Mouse (Mus musculus) intestine, embryonic 16.5 days (tissue): ENCODE data around the gene Tas1r1. TPM values are rescaled to one million over a fixed set of nuclear protein-coding genes. Genes with fewer than 3 reads are reported as not detected.
"Not testable (repeated sequence)": the region's sequence is repeated elsewhere in the genome, so short reads cannot be mapped to it uniquely, and the experiment has no call there.

Experiments used
- ATAC-seq: fragments of 200-750 bp; cut with Nextera tagmentation; 2 replicates; pipeline ENCODE4 v1.8.0; 2017; ENCODE audit warnings: moderate TSS enrichment, moderate library complexity
- H3K27ac ChIP-seq: fragments of 300-500 bp; sonication (generic); 2 replicates; pipeline ENCODE4 v1.5.1; 2014; ENCODE audit warnings: mild to moderate bottlenecking, low read length
- H3K27me3 ChIP-seq: fragments of 300-500 bp; sonication (generic); replicated peaks from 2 replicates; pipeline ENCODE4 v1.6.1; 2014; ENCODE audit warnings: low read length, control low read depth, mixed read lengths; ENCODE audit not compliant: control insufficient read depth, insufficient read depth
- H3K36me3 ChIP-seq: fragments of 300-500 bp; sonication (generic); 2 replicates; pipeline ENCODE4 v1.6.1; 2014; ENCODE audit warnings: low read length, control low read depth; ENCODE audit not compliant: control insufficient read depth, insufficient read depth
- H3K4me1 ChIP-seq: fragments of 300-500 bp; sonication (generic); 2 replicates; pipeline ENCODE4 v1.6.1; 2014; ENCODE audit warnings: low read length, control low read depth, mixed read lengths; ENCODE audit not compliant: control insufficient read depth, insufficient read depth
- H3K4me2 ChIP-seq: fragments of 300-500 bp; sonication (generic); 2 replicates; pipeline ENCODE4 v1.6.1; 2014; ENCODE audit warnings: low read depth, low read length, control low read depth
- H3K4me3 ChIP-seq: fragments of 300-500 bp; sonication (generic); 2 replicates; pipeline ENCODE4 v1.5.1; 2014; ENCODE audit warnings: mild to moderate bottlenecking, low read length
- H3K9ac ChIP-seq: fragments of 300-500 bp; sonication (generic); 2 replicates; pipeline ENCODE4 v1.6.1; 2014; ENCODE audit warnings: low read depth, low read length
- H3K9me3 ChIP-seq: fragments of 300-500 bp; sonication (generic); 2 replicates; pipeline ENCODE4 v1.6.1; 2016; ENCODE audit warnings: low read length, control low read depth; ENCODE audit not compliant: control insufficient read depth
- WGBS: fragments of 180-500 bp; shearing (Covaris S2); extraction: QIAGEN DNeasy Blood & Tissue Kit; methylation state at CpG from one replicate; pipeline ENCODE4 v1.1.7; 2014; 5-methylcytosine and 5-hydroxymethylcytosine counted together
- polyA plus RNA-seq: library from polyadenylated mRNA; unstranded; fragments of >200 nt; fragmentation: Nextera tagmentation; extraction: Ambion mirVana; gene quantifications from 2 replicates; pipeline ENCODE4 v1.2.1, GENCODE M21; 2015

Tas1r1 gene
- polyA plus RNA-seq, 1 experiment from 2014 or later: 0.20 TPM

- no peak overlapping the region for H3K4me3 ChIP-seq
- no peak for ATAC-seq
- no peak overlapping the region for H3K4me2 ChIP-seq
These were observed 28.9 kb upstream of the Tas1r1 start for GRCm38 (mm10) chr4:152067280-152067679.

GRCm38 (mm10) chr4:152062390-152063110 lies 24.2 kb upstream of the Tas1r1 start:
- H3K9ac ChIP-seq: no peak overlapping the region
- 64% methylated on average over 9 of the region's 9 CpGs for WGBS
- no peaks in the 10 kb centered on the region for H3K27me3 ChIP-seq
- no peak overlapping the region for H3K4me2 ChIP-seq
- H3K36me3 ChIP-seq: peaks cover 16% of the 10 kb centered on the region
- no peaks in the 10 kb centered on the region for H3K9me3 ChIP-seq
- H3K4me3 ChIP-seq: no peak overlapping the region
- ATAC-seq: peak; percentile 26; the same call in 1 of the 2 replicates
- H3K27ac ChIP-seq: no peak overlapping the region
- H3K4me1 ChIP-seq: no peaks in the 10 kb centered on the region

More at GRCm38 (mm10) chr4:152067280-152067679, 28.9 kb upstream of the Tas1r1 start:
- H3K4me1 ChIP-seq: peaks cover 3% of the 10 kb centered on the region
- H3K9me3 ChIP-seq: no peaks in the 10 kb centered on the region
- H3K27me3 ChIP-seq: no peaks in the 10 kb centered on the region
- no peak overlapping the region for H3K9ac ChIP-seq
- H3K27ac ChIP-seq: no peak overlapping the region
- 0 out of 2 replicates have a peak, but pooled peaks cover 3% of the 10 kb centered on the region for H3K36me3 ChIP-seq

- H3K36me3 ChIP-seq: peaks cover 33% of the 10 kb centered on the region
These were observed 6.2 kb upstream of the Tas1r1 start for GRCm38 (mm10) chr4:152044609-152045008.

GRCm38 (mm10) chr4:152043171-152043570 lies 4.8 kb upstream of the Tas1r1 start:
- WGBS: 88% methylated on average over 3 of the region's 3 CpGs
- Histone ChIP-seq H3K9ac (no peak overlapping the region), H3K9me3 (no peaks in the 10 kb centered on the region), H3K27ac (no peak overlapping the region), H3K4me2 (no peak overlapping the region), H3K36me3 (peaks cover 31% of the 10 kb centered on the region), H3K4me1 (peaks cover 9% of the 10 kb centered on the region), H3K4me3 (no peak overlapping the region), H3K27me3 (no peaks in the 10 kb centered on the region)
- no peak for ATAC-seq

More at GRCm38 (mm10) chr4:152044609-152045008, 6.2 kb upstream of the Tas1r1 start:
- Histone ChIP-seq H3K4me2 (no peak overlapping the region), H3K27ac (no peak overlapping the region), H3K4me1 (peaks cover 9% of the 10 kb centered on the region), H3K9ac (no peak overlapping the region), H3K9me3 (no peaks in the 10 kb centered on the region), H3K27me3 (no peaks in the 10 kb centered on the region), H3K4me3 (no peak overlapping the region)
- no peak for ATAC-seq
- WGBS: 77% methylated on average over 6 of the region's 6 CpGs

- 97% methylated on average over 22 of the region's 22 CpGs for WGBS
- Histone ChIP-seq H3K27me3 (no peaks in the 10 kb centered on the region), H3K4me1 (peaks cover 9% of the 10 kb centered on the region), H3K4me3 (no peak overlapping the region), H3K36me3 (peaks cover 26% of the 10 kb centered on the region), H3K27ac (no peak overlapping the region), H3K9ac (no peak overlapping the region), H3K9me3 (no peaks in the 10 kb centered on the region), H3K4me2 (no peak overlapping the region)
- ATAC-seq: no peak
These were observed 3.7 kb upstream of the Tas1r1 start for GRCm38 (mm10) chr4:152041924-152042641.

GRCm38 (mm10) chr4:152039831-152040310 lies 1.5 kb upstream of the Tas1r1 start:
- no peaks in the 10 kb centered on the region for H3K9me3 ChIP-seq
- peaks cover 9% of the 10 kb centered on the region for H3K4me1 ChIP-seq
- 4% methylated on average over 25 of the region's 25 CpGs for WGBS
- H3K27me3 ChIP-seq: no peaks in the 10 kb centered on the region
- peaks cover 17% of the 10 kb centered on the region for H3K36me3 ChIP-seq
- peak overlapping the region; percentile 90 for H3K4me2 ChIP-seq
- peak overlapping the region; percentile 83 for H3K4me3 ChIP-seq
- no peak overlapping the region for H3K27ac ChIP-seq
- H3K9ac ChIP-seq: peak overlapping the region; percentile 89
- peak; percentile 14 for ATAC-seq

- ATAC-seq: peak; percentile 89
- Histone ChIP-seq H3K9ac (peak within 1 kb of the TSS; percentile 89), H3K9me3 (no peaks in the 10 kb centered on the region), H3K4me3 (peak within 1 kb of the TSS; percentile 83), H3K4me2 (peak within 1 kb of the TSS; percentile 90), H3K36me3 (peaks cover 17% of the 10 kb centered on the region), H3K4me1 (peaks cover 9% of the 10 kb centered on the region), H3K27me3 (no peaks in the 10 kb centered on the region), H3K27ac (no peak within 1 kb of the TSS)
- under 1% methylated on average over 85 of the region's 86 CpGs for WGBS
These were observed 840 bp upstream of the Tas1r1 start, which contains the start of gene Nol9 for GRCm38 (mm10) chr4:152038985-152039830. TSS of gene Nol9 (plus strand) at chr4:152039321.

DNA sequence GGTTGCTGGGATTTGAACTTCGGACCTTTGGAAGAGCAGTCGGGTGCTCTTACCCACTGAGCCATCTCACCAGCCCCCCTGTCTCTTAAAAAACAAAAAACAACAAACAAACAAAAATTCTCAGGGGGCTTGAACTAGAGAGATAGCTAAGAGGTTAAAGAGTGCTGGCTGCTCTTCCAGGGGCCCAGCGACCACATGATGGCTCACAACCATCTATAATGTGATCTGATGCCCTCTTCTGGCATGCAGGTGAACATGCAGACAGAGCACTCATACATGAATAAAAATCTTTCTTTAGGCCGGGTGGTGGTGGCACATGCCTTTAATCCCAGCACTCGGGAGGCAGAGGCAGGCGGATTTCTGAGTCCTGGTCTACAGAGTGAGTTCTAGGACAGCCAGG lies 1.9 kb downstream of the Tas1r1 start:
- not testable (repeated sequence) for H3K36me3 ChIP-seq, H3K27me3 ChIP-seq, H3K4me3 ChIP-seq, H3K27ac ChIP-seq, H3K4me2 ChIP-seq, H3K9me3 ChIP-seq, H3K9ac ChIP-seq, ATAC-seq
- peaks cover 11% of the 10 kb centered on the region for H3K4me1 ChIP-seq
- 91% methylated on average over 6 of the region's 6 CpGs for WGBS

DNA sequence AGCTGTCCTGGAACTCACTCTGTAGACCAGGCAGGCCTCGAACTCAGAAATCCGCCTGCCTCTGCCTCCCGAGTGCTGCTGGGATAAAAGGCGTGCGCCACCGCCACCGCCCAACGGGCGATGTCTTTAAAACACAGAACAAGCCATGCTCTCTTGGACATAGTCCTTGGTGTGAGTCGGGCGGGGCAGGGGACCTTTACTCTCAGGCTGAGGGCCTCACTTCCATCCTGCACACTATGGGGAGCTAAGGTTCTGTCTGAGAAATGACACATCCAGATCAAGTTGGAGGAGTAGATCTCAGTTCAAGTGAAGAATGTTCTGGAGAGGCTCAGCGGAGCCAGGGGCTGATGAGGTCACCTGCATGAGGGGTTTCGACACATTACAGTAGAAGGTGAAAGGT lies 5.4 kb downstream of the Tas1r1 start:
- no peaks in the 10 kb centered on the region for H3K9me3 ChIP-seq
- WGBS: 87% methylated on average over 13 of the region's 13 CpGs
- peak overlapping the region; percentile 21; the same call in 1 of the 2 replicates for H3K9ac ChIP-seq
- H3K4me3 ChIP-seq: no peak overlapping the region
- H3K36me3 ChIP-seq: no peaks in the 10 kb centered on the region
- H3K4me1 ChIP-seq: peaks cover 9% of the 10 kb centered on the region
- ATAC-seq: peak; percentile 63
- H3K27ac ChIP-seq: no peak overlapping the region
- no peak overlapping the region for H3K4me2 ChIP-seq
- no peaks in the 10 kb centered on the region for H3K27me3 ChIP-seq
